In the genomic region with DNA sequence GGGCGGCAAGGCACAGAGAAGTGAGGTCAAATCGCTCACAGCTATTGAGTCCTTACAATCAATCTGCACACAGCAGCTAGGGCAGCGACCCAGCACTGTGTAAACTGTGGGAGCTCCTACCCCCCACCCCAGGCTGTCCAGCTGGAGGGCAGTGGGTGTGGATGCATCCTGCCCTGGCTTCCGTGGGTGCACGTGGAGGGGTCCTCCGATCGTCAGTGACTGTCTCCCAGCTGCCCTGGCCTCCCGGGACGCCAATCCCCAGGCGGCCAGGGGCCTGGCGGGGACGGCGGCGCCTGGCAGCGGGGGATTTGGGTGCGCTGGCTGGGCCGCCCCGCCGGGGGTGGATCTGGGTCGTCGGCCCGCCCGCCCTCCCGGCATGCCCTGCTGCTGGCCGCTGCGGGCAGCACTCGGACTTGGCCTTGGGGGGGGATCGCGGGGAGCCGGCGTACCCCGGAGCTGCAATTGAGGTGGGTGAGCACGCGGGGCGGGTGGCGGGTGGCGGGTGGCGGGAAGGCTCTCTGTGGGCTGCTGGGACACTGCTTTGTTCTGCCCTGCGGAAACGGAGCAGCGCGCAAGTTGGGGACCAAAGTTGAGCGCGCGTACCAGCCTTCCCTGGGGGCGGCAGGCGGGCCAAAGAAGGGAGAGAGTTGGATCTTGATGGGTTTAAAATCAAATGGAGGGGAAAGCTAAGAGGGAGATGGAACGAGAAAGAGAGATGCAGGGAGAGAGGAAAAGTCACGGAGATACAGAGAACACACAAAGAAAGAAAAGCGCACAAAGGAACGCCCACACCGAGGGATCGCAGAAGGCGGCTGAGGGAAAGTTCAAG, we compare ENCODE assay signal across 9 mouse cellular contexts. TPM values are rescaled to one million over a fixed set of nuclear protein-coding genes. Genes with fewer than 3 reads are reported as not detected.
DNase-seq lines count a peak whose midpoint lies in the region; ATAC-seq and TF ChIP-seq lines count a peak whose summit lies in the region.
"Had no signal": no experiment of that assay in that cellular context is flagged by ENCODE, and none has a peak within 500 bp of the region (broad histone marks: within the 10 kb centered on the region; RNA-seq: fewer than 3 reads in every experiment).

TSS of gene Tmem98 (plus strand) at position 183 of the 829 bp plus-strand sequence.

- peaks cover 43% of the 10 kb centered on the region for H3K27me3 ChIP-seq in erythroblast, embryonic 14.5 days (ENCODE audit: control insufficient read depth)
- H3K27me3 ChIP-seq in midbrain, embryonic 11.5 days (ENCODE audit: control insufficient read depth, insufficient read depth, low read length), result no peaks in the 10 kb centered on the region

- H3K9me3 ChIP-seq in erythroblast, embryonic 14.5 days (ENCODE audit: control insufficient read depth, low read length), result no peaks in the 10 kb centered on the region
- no peaks in the 10 kb centered on the region for H3K9me3 ChIP-seq in midbrain, embryonic 11.5 days (ENCODE audit: control insufficient read depth, low read length)

- no peak for TF ChIP-seq CTCF in embryonic fibroblast, embryonic 13.5 days (IDR thresholded peaks at IDR 0.05; ENCODE audit: borderline replicate concordance, insufficient read depth, low read length)

- peaks cover 15% of the 10 kb centered on the region; the same call in 1 of the 2 replicates for H3K4me1 ChIP-seq in erythroblast, embryonic 14.5 days (ENCODE audit: control insufficient read depth)
- 0 out of 2 replicates have a peak, but pooled peaks cover 5% of the 10 kb centered on the region for H3K4me1 ChIP-seq in embryonic fibroblast, embryonic 13.5 days (ENCODE audit: control insufficient read depth, insufficient read depth, low read length)
- H3K4me1 ChIP-seq in midbrain, embryonic 11.5 days (ENCODE audit: control insufficient read depth, insufficient read depth, low read length), result peaks cover 13% of the 10 kb centered on the region

- peak within 1 kb of the TSS; percentile 90 for H3K9ac ChIP-seq in midbrain, embryonic 11.5 days (ENCODE audit: low read length)

- ATAC-seq in erythroblast, adult 5-6 weeks (replicated peaks; ENCODE audit: low FRiP score, poor library complexity, severe bottlenecking), result no peak
- ATAC-seq in midbrain, embryonic 11.5 days (ENCODE audit: low FRiP score), result peak; percentile 86

- peak within 1 kb of the TSS; percentile 55 for H3K4me3 ChIP-seq in erythroblast, embryonic 14.5 days (replicated peaks)
- peak within 1 kb of the TSS; percentile 82 for H3K4me3 ChIP-seq in embryonic fibroblast, embryonic 13.5 days (ENCODE audit: insufficient read depth, low read length)
- peak within 1 kb of the TSS; percentile 58 for H3K4me3 ChIP-seq in midbrain, embryonic 11.5 days (ENCODE audit: low read depth, low read length)

- intact Hi-C loops in heart, postnatal 25 days (cut with DNase I), result no loop called here

- H3K27ac ChIP-seq in embryonic fibroblast, embryonic 13.5 days (ENCODE audit: insufficient read depth, low read length), result peak within 1 kb of the TSS; percentile 59
- peak within 1 kb of the TSS; percentile 71 for H3K27ac ChIP-seq in midbrain, embryonic 11.5 days (ENCODE audit: low read depth, low read length)
- H3K27ac ChIP-seq: macrophage had no signal

- under 1% methylated on average over 35 of the region's 54 CpGs for WGBS in midbrain, embryonic 11.5 days

- peak; percentile 65 for TF ChIP-seq POLR2A in embryonic fibroblast, embryonic 13.5 days (IDR thresholded peaks at IDR 0.05; ENCODE audit: low read depth, low read length)

- H3K36me3 ChIP-seq in erythroblast, embryonic 14.5 days (ENCODE audit: control insufficient read depth), result no peaks in the 10 kb centered on the region
- H3K36me3 ChIP-seq in midbrain, embryonic 11.5 days (ENCODE audit: control insufficient read depth, insufficient read depth, low read length), result peaks cover 7% of the 10 kb centered on the region; the same call in 1 of the 2 replicates

- peak; percentile 85 for DNase-seq in adrenal gland, adult 2 months
- peak; percentile 9 for DNase-seq in heart, postnatal 25 days (ENCODE audit: low spot score)
- DNase-seq in left cerebral cortex, adult 8-10 months (ENCODE audit: low spot score in 2 of 2), result peak in 1 of 2 experiments; percentile 57
- DNase-seq in midbrain, embryonic 11.5 days (ENCODE audit: low spot score, missing footprints), result peak; percentile 95
- DNase-seq in urinary bladder, postnatal 14 days (ENCODE audit: low spot score), result peak; percentile 40

- H3K4me2 ChIP-seq in midbrain, embryonic 11.5 days, result peak within 1 kb of the TSS; percentile 84

RNA-seq across cellular contexts. Expression of gene Tmem98, which starts in this region (rescaled TPM):
- not detected in 2 replicates for polyA plus RNA-seq in erythroblast, embryonic 14.5 days (2012)
- not detected in 2 replicates for total RNA-seq in erythroblast, adult 5-6 weeks (2015; ENCODE audit: low replicate concordance)
- total RNA-seq in erythroblast, adult 5-6 weeks (2017; ENCODE audit: low replicate concordance), result not detected in 2 replicates
- 10 to 100 TPM; 39.6 to 73.2 TPM for total RNA-seq in adrenal gland, adult 2 months (2021)
- polyA plus RNA-seq in adrenal gland, adult 2 months (2012; rRNA removed), result 76.9 and 108 TPM in 2 replicates
- 38.3 and 43.1 TPM in 2 replicates for polyA plus RNA-seq in embryonic fibroblast, embryonic 13.5 days (2011; ENCODE audit: insufficient read length, low read depth, missing spikeins)
- 10 to 100 TPM; 14.7 to 14.8 TPM for total RNA-seq in heart, postnatal 25 days (2021)
- 10 to 100 TPM; 11.0 to 16.9 (median 12.1) TPM for total RNA-seq in left cerebral cortex, adult 8-10 months (2022)
- 93.9 and 94.9 TPM in 2 replicates for polyA plus RNA-seq in midbrain, embryonic 11.5 days (2014; fragmentation: Nextera tagmentation; extraction: Ambion mirVana)
- polyA plus RNA-seq: macrophage had no signal

Comparison
In these comparisons a context has a peak if more than half of its experiments do, and no peak if none do; other contexts are left out.
1. RNA of gene Tmem98 (total RNA-seq): 39.6 to 73.2 TPM in adrenal gland, adult 2 months, 14.7 to 14.8 TPM in heart, postnatal 25 days and 11.0 to 16.9 TPM in left cerebral cortex, adult 8-10 months; not detected in erythroblast, adult 5-6 weeks; every median in the first group is over 10 times any median in the second.
2. RNA of gene Tmem98 (polyA plus RNA-seq): 76.9 to 108 TPM in adrenal gland, adult 2 months, 93.9 to 94.9 TPM in midbrain, embryonic 11.5 days and 38.3 to 43.1 TPM in embryonic fibroblast, embryonic 13.5 days; not detected in erythroblast, embryonic 14.5 days; every median in the first group is over 10 times any median in the second.
3. Peak in every context shown above with its lines, with median percentiles within 50 percentile points of each other: H3K4me3 ChIP-seq.